Mouse (Mus musculus) forebrain, postnatal 0 days (tissue): ENCODE measurements around the gene Sh3rf3. TPM values are rescaled to one million over a fixed set of nuclear protein-coding genes. Genes with fewer than 3 reads are reported as not detected.
A peak's percentile ranks its signal among the peaks of the same experiment; 100 is the strongest.

Experiments
- ATAC-seq: fragments of 200-750 bp; cut with Nextera tagmentation; 2 replicates; pipeline ENCODE4 v1.8.0; 2017; ENCODE audit warnings: mild to moderate bottlenecking, moderate library complexity
- DNase-seq: peaks from one replicate; pipeline ENCODE4 v3.0.0-alpha.2; 2015
- H3K27ac ChIP-seq: fragments of 300-500 bp; sonication (generic); 2 replicates; pipeline ENCODE4 v1.5.1; 2014; ENCODE audit warnings: low read depth, mild to moderate bottlenecking, antibody characterized with exemption, low read length, moderate library complexity, mixed read lengths
- H3K27me3 ChIP-seq: fragments of 300-500 bp; sonication (generic); 2 replicates; pipeline ENCODE4 v1.6.1; 2014; ENCODE audit warnings: mild to moderate bottlenecking, low read length, mixed read lengths; ENCODE audit not compliant: insufficient read depth
- H3K36me3 ChIP-seq: fragments of 300-500 bp; sonication (generic); 2 replicates; pipeline ENCODE4 v1.6.1; 2014; ENCODE audit warnings: mild to moderate bottlenecking, moderate library complexity; ENCODE audit not compliant: insufficient read depth
- H3K4me1 ChIP-seq: fragments of 300-500 bp; sonication (generic); 2 replicates; pipeline ENCODE4 v1.6.1; 2014; ENCODE audit warnings: antibody characterized with exemption; ENCODE audit not compliant: insufficient read depth
- H3K4me2 ChIP-seq: fragments of 300-500 bp; sonication (generic); 2 replicates; pipeline ENCODE4 v1.6.1; 2014; ENCODE audit warnings: low read depth, mild to moderate bottlenecking, moderate library complexity
- H3K4me3 ChIP-seq: fragments of 300-500 bp; sonication (generic); 2 replicates; pipeline ENCODE4 v1.5.1; 2014; ENCODE audit warnings: low read depth, low read length, mixed read lengths
- H3K9ac ChIP-seq: fragments of 300-500 bp; sonication (generic); 2 replicates; pipeline ENCODE4 v1.6.1; 2014; ENCODE audit warnings: mild to moderate bottlenecking
- H3K9me3 ChIP-seq: fragments of 300-500 bp; sonication (generic); 2 replicates; pipeline ENCODE4 v1.6.1; 2016; ENCODE audit warnings: low read length
- CTCF ChIP-seq: sonication (generic); IDR thresholded peaks from 2 replicates; pipeline ENCODE4 v1.5.1; 2016; ENCODE audit warnings: antibody characterized with exemption, control low read depth, low read depth
- WGBS: fragments of 180-500 bp; shearing (Covaris S2); extraction: QIAGEN DNeasy Blood & Tissue Kit; methylation state at CpG from one replicate; pipeline ENCODE4 v1.1.7; 2014; 5-methylcytosine and 5-hydroxymethylcytosine counted together
- polyA plus RNA-seq: library from polyadenylated mRNA; unstranded; fragments of >200 nt; fragmentation: Nextera tagmentation; extraction: Ambion mirVana; gene quantifications from 2 replicates; pipeline ENCODE4 v1.2.1, GENCODE M21; 2015
- total RNA-seq: library from RNA; depleted of rRNA; stranded (reverse); fragments of >200 nt; gene quantifications from 2 replicates; pipeline ENCODE4 v1.2.3, GENCODE M21; 2014

Gene Sh3rf3
- total and polyA plus RNA-seq, 2 experiments from 2014 or later: 10.1 to 38.1 TPM

DNA sequence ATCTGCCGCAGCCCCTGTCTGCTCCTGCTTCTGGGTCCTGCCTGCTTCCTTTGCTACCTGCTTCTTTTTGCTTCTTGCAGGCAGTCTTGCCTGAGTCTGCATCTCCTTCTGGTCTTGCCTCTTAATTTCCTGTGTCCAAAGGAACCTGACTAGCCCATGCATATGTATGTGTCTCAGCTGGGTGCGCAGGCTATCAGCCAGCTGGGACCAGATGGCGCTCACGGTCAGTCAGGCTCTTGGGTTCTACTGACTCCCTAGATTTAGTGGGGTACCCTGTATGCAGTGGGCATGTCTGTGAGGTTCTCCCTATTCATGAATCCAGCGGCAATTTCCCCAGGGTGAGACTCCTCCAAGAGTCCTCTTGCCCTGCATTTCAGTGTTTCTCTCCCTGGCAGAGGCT is 35.0 kb downstream of the Sh3rf3 start:
- TF ChIP-seq CTCF: no peak
- H3K9me3 ChIP-seq: no peaks in the 10 kb centered on the region
- no peak overlapping the region for H3K4me2 ChIP-seq
- no peak overlapping the region for H3K9ac ChIP-seq
- DNase-seq (no peak), ATAC-seq (peak; percentile 29)
- no peaks in the 10 kb centered on the region for H3K4me1 ChIP-seq
- no peak overlapping the region for H3K27ac ChIP-seq
- H3K4me3 ChIP-seq: no peak overlapping the region
- no peaks in the 10 kb centered on the region for H3K27me3 ChIP-seq
- 60% methylated on average over 5 of the region's 5 CpGs for WGBS
- no peaks in the 10 kb centered on the region for H3K36me3 ChIP-seq

DNA sequence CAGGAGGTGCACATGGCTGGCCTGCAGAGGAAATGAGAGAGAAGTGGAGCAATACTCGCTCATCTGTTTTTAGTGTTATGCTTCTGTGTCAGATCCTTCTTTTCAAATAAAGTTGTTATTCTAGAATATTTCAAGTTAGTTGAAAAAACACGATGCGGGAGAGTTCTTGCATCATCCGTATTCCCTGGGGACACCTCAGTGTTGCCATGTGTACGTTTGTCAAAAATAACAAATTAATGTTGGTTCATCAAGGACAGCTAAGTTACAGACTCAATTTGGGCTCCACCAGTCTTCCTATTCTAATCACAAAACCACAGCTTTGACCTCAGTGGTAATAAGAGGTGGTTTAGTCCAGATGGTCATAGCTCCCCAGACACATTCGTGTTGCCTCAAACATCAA is 35.4 kb downstream of the Sh3rf3 start:
- DNase-seq (no peak), ATAC-seq (0 out of 2 replicates have a peak, but pooled peaks have one; percentile 12)
- H3K4me3 ChIP-seq: no peak overlapping the region
- H3K27me3 ChIP-seq: no peaks in the 10 kb centered on the region
- no peak overlapping the region for H3K4me2 ChIP-seq
- WGBS: 88% methylated on average over 6 of the region's 6 CpGs
- H3K27ac ChIP-seq: no peak overlapping the region
- no peak overlapping the region for H3K9ac ChIP-seq
- H3K9me3 ChIP-seq: no peaks in the 10 kb centered on the region
- TF ChIP-seq CTCF: no peak
- H3K4me1 ChIP-seq: no peaks in the 10 kb centered on the region
- no peaks in the 10 kb centered on the region for H3K36me3 ChIP-seq

DNA sequence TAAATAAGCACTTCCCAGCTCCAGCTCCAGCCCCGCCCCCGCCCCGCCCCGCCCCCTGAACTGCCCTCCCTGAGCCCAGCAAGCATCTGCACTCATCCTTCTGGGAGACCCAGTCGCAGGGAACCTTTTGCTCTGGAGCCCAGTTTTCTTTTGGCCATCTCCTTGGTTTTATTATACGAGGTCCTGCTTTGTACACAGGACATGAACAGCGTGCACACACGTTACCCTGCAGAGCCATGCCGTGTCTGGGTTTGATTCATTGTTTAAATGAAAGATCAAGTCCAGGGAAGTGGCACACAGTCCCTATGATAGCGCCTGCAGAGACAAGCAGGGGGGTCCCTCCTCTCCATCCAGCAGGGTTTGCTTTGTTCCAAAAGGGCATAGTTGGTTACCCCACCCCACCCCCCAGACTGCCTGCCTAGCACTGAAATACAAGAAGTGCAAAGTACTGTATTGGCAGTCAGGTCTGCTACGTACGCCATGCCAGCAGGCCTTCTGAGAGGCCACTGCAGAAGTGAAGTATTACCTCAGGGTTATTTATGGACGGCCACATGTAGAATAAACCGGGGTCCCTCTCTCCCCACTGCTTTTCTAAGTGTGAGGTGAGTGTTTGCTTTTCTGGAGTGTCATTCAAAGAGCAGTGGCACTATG is 41.5 kb downstream of the Sh3rf3 start:
- Histone ChIP-seq H3K27ac (peak overlapping the region; percentile 70), H3K4me2 (0 out of 2 replicates have a peak overlapping the region, but pooled peaks have one; percentile 1), H3K9me3 (no peaks in the 10 kb centered on the region), H3K4me3 (no peak overlapping the region), H3K36me3 (no peaks in the 10 kb centered on the region), H3K9ac (peak overlapping the region; percentile 26; the same call in 1 of the 2 replicates), H3K27me3 (no peaks in the 10 kb centered on the region), H3K4me1 (peaks cover 21% of the 10 kb centered on the region)
- ATAC-seq (peak; percentile 66), DNase-seq (peak; percentile 49)
- no peak for TF ChIP-seq CTCF
- WGBS: 6% methylated on average over 14 of the region's 14 CpGs

DNA sequence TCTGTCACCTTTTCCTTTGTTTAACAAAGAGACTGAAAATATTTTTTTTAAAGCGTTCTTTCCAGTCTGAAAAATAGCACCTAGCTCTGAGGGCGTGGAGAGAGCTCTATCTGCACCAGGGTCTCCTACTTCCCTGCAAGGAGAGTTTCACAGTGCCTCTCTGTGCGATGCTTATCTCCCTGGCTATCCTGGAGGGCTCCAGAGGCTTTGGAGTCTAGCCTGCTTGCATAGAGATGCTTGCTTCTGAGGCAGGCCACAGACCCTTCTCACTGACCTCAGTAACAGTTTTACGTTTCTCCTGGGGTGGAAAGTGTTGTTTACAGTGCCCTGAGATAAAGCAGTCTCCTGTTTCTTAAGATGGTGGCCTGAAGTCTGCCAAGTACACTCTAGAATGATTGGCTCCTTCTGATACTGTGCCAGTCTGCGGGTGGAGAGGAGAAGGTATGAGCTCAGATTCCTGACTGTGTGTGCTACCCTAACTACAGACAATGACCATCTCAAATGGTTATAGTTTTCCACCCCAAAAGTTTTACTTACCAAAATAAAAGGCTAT is 42.1 kb downstream of the Sh3rf3 start:
- peak overlapping the region; percentile 70 for H3K27ac ChIP-seq
- H3K27me3 ChIP-seq: no peaks in the 10 kb centered on the region
- no peak overlapping the region for H3K4me3 ChIP-seq
- ATAC-seq (peak; percentile 13; the same call in 1 of the 2 replicates), DNase-seq (peak; percentile 35)
- no peak overlapping the region for H3K4me2 ChIP-seq
- 28% methylated on average over 5 of the region's 5 CpGs for WGBS
- peaks cover 21% of the 10 kb centered on the region for H3K4me1 ChIP-seq
- 0 out of 2 replicates have a peak overlapping the region, but pooled peaks have one; percentile 26 for H3K9ac ChIP-seq
- no peaks in the 10 kb centered on the region for H3K36me3 ChIP-seq
- no peak for TF ChIP-seq CTCF
- no peaks in the 10 kb centered on the region for H3K9me3 ChIP-seq

DNA sequence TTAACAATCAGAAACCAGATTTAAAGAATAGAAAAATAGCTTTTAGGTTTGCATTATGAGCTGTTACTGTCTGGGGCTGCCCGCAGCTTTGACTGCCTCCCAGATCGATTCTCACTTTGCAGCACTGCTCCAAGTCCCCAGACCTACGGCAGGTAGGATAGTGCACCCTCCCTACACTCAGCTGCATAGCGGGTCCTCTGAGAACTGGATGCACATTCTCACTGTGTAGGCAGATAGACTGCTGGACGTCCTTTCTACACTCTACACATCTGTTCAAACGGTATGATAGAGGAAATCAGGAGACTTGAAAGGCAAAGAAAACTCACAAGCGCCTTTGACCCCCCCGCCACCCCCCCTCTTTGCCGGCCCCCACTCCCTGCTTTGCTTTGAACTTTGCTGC is 42.7 kb downstream of the Sh3rf3 start:
- TF ChIP-seq CTCF: no peak
- 60% methylated on average over 9 of the region's 9 CpGs for WGBS
- Histone ChIP-seq H3K27ac (no peak overlapping the region), H3K4me3 (no peak overlapping the region), H3K4me2 (no peak overlapping the region), H3K36me3 (no peaks in the 10 kb centered on the region), H3K9ac (no peak overlapping the region), H3K4me1 (peaks cover 21% of the 10 kb centered on the region), H3K9me3 (no peaks in the 10 kb centered on the region), H3K27me3 (no peaks in the 10 kb centered on the region)
- no peak for ATAC-seq
- no peak for DNase-seq

DNA sequence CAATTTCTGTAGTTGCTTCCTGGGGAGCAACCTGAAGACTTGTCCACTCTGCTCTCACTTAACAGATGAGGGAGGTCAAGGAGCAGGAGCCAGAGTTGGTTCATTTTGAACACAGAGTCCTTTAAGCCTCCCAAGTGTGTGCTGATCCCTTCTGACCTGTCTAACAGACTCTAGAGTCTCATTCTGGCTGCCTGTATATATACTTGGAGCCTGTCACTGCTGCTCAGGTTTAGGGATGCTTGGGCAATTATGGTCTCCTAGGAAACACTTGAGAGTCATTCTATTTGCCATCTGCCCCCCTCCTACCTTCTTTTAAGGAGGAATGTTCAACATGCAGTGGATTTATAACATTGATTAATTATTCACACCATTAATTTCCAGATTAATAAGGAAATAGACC is 43.6 kb downstream of the Sh3rf3 start:
- TF ChIP-seq CTCF: no peak
- no peak overlapping the region for H3K9ac ChIP-seq
- peak; percentile 42; the same call in 1 of the 2 replicates for ATAC-seq
- H3K9me3 ChIP-seq: no peaks in the 10 kb centered on the region
- H3K4me2 ChIP-seq: no peak overlapping the region
- H3K4me1 ChIP-seq: peaks cover 21% of the 10 kb centered on the region
- H3K36me3 ChIP-seq: no peaks in the 10 kb centered on the region
- 0 out of 2 replicates have a peak overlapping the region, but pooled peaks have one; percentile 35 for H3K27ac ChIP-seq
- no peak overlapping the region for H3K4me3 ChIP-seq
- DNase-seq: no peak
- H3K27me3 ChIP-seq: no peaks in the 10 kb centered on the region

DNA sequence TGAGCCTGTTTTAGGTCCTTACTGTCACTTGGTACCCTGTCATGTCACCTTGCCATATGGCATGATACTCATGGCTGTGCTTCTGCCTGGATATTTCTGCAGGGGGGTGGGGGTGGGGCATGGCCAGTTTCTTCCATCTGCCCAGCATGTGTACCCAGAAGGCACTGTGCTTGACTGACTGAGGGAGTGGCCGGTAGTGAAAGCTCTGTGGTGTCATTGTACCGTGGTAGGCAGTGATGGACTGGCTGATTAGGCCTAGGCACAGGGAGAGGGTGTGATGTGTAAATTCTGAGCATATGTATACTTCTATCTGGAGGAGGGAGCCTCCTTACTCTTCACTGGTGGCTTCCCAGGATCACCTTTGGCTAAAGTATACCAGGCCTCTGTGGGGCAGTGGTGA is 51.6 kb downstream of the Sh3rf3 start:
- no peaks in the 10 kb centered on the region for H3K9me3 ChIP-seq
- WGBS: 48% methylated on average over 2 of the region's 2 CpGs
- no peak overlapping the region for H3K27ac ChIP-seq
- no peak overlapping the region for H3K4me2 ChIP-seq
- no peak overlapping the region for H3K4me3 ChIP-seq
- H3K4me1 ChIP-seq: no peaks in the 10 kb centered on the region
- TF ChIP-seq CTCF: no peak
- 0 out of 2 replicates have a peak, but pooled peaks have one; percentile 18 for ATAC-seq
- H3K36me3 ChIP-seq: no peaks in the 10 kb centered on the region
- no peak overlapping the region for H3K9ac ChIP-seq
- no peaks in the 10 kb centered on the region for H3K27me3 ChIP-seq
- no peak for DNase-seq
